Mouse (Mus musculus): Measurements from ENCODE around the gene Btg2.
A peak's percentile ranks its signal among the peaks of the same experiment; 100 is the strongest.

Gene Btg2

GRCm38 (mm10) chr1:134078802-134079476 lies at the start of gene Btg2:
Btg2 (minus strand) TSS chr1:134079120.
- DNase-seq: peak; percentile 97

GRCm38 (mm10) chr1:134122195-134122594 lies 43.3 kb upstream of the Btg2 start:
- no peak for DNase-seq

- peak; percentile 91 for DNase-seq
Observed at GRCm38 (mm10) chr1:134120179-134120578, 41.3 kb upstream of the Btg2 start.

DNA sequence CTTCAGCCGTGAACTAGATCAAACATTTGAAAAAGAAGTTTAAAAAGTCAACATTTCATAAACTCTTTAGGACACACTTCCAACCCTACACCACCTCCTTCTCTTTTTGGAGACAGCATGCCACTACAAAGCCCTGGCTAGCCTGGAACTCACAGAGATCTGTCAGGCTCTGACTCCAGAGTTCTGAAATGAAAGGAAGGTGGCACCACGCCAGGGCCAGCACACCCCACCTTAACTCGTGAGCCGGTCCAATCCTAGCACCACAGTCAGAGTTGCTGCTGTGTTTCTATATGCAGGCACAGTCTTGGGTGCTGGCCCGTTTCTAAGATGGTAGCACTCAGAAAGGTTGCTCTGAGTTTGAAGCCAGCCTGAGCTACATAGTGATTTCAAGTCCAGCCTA lies 38.2 kb upstream of the Btg2 start:
- no peak for DNase-seq

DNA sequence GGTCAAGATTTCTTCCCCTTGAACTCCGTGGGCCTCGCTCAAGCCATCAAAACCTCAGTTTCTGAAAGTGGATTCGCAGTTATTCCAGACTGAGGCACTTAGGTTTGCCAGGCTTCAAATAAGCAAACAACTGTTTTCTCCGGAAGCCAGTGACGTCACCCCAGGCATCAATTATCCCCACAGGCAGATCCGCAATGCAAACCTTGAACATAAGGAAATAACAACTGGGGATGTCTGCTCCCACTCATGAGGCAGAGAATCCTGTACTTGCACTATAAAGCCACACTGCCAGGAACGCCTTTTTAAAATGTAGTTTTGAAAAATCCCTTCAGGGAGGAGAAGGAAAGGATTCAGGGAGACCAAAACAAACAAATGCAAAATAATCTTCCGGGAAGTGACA lies 36.5 kb upstream of the Btg2 start:
- no peak for DNase-seq

DNA sequence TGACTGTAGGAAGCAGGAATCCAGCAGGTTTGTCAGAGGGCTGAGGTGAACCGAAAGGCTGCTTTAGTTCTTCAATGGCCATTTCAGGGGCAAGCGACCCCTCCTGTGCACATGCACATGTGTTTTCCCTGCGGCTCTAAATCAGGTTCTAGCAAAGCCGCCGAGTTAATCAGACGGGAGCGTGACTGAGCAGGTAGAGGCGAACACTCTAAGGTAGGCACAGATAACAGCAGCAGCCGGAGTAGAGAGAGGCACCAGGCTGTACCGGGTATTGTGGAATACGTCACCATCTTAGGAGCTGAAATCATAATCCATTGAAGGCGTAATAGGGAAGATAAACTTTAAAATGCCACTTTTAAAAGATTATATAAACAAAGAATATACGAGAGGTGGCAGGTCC lies 35.8 kb upstream of the Btg2 start:
- no peak for DNase-seq

DNA sequence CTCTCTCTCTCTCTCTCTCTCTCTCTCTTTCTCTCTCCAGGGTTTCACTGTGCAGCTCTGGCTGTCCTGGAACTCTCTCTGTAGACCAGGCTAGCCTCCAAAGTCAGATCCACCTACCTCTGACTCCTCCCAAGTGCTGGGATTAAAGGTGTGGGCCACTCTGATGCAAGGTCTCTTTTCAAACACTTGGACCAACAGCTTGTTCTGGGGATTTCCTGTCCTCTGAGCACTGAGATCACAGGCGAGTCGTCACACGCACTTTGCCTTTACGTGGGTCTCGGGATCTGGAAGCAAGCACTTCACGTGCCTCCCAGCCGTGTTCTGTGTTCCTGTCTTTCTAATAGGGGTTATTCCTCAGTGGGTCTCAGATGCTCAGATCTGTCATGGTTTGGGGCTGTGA lies 35.1 kb upstream of the Btg2 start:
- DNase-seq: no peak

DNA sequence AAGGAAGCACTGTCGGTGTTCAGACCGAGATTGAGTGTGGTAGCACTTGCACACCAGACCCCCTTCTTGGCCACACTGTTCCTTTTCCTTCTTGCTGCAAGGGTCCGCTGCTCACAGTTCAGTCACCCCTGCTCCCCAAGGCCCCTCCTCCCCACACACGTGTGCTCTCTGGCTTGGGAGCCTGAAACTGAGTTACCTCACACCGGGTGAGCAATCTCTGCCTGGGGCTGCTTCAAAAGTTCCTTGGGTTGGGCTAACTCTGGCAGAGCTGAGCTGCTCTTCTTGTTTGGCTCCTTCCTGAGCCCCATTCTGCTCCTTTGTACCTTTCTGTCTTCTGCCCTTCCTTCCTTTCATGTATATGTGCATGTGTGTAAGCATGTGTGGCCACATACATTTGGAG lies 34.6 kb upstream of the Btg2 start:
- no peak for DNase-seq

DNA sequence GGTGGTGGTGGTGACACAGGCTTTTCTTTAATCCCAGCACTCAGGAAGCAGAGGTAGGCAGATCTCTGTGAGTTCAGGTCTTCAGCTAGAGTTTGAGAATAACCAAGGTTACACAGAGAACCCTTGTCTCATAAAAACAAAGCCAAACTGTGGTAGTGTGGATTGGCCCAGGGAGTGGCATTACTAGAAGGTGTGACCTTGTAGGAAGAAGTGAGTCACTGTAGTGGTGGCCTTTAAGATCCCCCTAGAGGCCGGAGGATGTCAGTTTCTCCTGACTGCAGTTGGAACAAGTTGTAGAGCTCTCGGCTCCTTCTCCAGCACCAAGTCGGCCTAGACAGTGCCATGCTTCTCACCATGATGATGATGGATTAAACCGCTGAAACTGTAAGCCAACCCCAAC lies 32.1 kb upstream of the Btg2 start, which contains the start of gene Chit1:
Gene Chit1, plus strand, starts transcription at position 264 of the 400 bp plus-strand sequence.
- no peak for DNase-seq

- DNase-seq: no peak
Observed at GRCm38 (mm10) chr1:134110449-134110848, 31.5 kb upstream of the Btg2 start.

DNA sequence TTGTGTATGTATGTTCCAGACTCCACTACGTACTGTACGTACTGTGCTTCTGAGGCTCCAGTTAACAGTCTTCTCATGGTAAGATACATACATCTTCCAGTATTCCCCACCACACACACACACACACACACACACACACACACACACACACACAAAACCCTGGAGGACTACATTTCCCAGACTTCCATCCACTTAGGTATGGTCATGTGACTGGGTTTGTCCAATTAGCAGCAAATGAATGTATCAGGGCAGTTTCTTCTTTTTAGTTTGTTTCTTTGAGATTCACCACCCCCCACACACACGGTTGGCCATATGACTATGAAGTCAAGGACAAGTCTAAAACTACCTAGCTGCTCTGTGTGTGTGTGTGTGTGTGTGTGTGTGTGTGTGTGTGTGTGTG lies 31.1 kb upstream of the Btg2 start:
- DNase-seq: no peak

- DNase-seq: no peak
Observed at GRCm38 (mm10) chr1:134107777-134108176, 28.9 kb upstream of the Btg2 start.

DNA sequence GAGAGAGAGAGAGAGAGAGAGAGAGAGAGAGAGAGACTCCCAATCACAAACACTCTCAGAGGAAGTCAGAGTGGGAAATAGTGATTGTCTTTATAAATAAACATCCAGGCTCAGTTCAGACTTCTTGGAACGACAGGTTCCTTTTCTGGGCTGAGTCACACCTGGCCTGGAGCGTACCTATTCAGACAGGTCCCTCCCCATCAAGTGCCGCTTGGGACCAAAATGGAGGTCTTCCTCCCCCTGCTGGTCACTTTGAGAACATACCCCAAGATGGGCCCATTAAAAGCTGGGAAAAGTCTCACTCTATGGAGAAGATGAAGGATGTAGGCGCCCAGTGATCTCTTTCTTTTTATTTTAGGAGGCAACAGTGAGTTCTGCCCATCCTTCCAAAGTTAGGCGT lies 27.8 kb upstream of the Btg2 start:
- no peak for DNase-seq

DNA sequence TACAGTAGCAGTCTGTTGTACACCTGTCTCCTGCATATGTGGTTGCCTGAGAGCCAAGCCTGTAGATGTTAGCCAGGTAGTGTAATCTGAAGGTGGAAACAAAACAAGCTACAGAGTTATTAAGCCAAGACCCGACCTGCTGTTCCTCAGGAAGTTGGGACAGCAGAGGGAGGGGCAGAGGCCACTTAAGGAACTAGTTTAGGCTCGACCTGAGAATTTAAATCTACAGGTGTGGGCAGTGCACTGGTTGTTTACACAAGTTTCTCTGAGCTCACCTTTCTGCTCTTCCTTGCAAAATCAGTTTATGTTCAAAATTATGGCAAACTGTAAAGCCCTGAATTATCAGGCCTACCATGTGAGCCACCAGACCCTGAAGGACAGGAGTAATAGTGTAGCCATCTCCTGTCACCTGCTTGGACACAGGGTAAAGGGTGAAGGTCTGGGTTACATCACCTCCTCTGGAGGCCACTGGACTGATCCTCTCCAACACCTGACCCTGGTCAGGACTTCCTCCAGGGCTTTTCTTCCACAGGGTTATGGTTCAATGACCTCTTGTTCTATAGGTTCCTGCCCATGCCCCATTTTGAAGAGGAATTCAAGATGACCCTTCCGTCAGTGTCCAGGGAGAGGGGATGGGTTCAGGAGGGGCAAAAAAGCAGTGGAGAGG lies 27.0 kb upstream of the Btg2 start:
- DNase-seq: no peak

DNA sequence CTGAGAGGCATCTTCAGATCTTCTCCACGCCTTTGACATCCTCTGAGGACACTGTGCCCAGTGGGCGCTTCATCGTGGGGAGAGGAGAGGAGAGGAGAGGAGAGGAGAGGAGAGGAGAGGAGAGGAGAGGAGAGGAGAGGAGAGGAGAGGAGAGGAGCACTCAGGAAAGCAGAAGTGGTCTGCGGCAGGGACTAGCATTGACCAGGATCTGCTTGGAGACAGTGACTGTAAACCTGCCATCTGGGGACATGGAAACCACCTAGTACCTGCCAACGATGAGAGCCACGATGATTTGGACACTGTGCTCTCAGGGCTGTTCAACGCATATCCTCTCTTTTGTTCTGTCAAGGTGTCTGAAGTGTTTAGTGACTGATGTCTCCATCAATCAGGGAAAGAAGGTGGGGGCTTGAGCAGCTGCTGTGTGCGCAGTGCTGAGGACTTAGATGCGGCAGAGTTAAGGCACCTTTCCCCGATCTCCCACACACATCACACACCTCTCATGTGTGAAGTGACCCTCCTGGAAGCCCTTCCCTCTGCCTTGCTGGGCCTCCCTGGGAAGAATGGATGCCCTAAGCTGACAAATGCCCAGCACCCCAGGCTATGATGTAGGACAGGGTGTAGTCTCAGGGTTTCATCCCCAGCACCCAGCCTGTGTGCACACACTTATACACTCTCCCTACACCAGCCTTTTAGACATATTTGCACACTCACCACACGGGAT lies 26.3 kb upstream of the Btg2 start:
- no peak for DNase-seq

GRCm38 (mm10) chr1:134103861-134104260 lies 24.9 kb upstream of the Btg2 start:
- DNase-seq: no peak

DNA sequence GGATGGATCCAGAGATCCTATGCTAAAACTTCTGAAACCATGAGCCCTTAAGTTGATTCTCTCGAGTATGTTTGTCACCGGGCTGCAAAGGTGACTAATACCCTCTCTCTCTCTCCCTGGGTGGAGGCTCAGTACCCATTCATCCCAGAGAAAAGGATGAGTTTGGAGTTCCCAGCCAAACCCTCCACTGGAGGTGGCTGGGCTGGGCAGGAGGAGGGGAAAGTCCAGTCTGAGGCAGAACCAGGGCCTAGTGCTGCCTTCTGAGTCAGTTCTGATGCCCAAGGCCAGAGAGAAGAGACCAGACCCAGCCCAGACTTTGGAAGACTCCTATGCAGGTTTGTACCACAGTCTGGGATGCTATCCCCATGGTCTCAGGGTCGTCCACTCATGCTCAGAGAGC lies 22.7 kb upstream of the Btg2 start:
- no peak for DNase-seq

DNA sequence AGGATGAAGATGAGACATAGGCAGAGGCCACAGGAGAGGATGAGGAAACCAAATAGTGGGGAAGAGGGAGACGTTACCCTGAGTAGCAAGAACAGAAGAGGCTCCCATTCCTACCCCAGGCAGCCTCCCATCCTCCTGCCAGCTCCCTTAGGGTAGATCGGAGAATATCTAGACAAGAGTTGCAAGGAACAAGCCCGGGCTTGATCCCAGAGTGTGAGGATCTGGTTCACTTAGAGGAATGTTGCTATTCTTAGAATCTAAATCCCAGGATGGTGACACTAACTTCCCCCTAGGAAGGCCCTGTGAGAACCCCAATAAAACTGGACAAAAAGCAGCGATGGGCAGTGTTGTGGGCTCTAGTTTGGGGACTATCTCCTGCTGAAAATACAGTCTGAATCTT lies 22.0 kb upstream of the Btg2 start:
- DNase-seq: no peak

GRCm38 (mm10) chr1:134100401-134100800 lies 21.5 kb upstream of the Btg2 start:
- DNase-seq: no peak

DNA sequence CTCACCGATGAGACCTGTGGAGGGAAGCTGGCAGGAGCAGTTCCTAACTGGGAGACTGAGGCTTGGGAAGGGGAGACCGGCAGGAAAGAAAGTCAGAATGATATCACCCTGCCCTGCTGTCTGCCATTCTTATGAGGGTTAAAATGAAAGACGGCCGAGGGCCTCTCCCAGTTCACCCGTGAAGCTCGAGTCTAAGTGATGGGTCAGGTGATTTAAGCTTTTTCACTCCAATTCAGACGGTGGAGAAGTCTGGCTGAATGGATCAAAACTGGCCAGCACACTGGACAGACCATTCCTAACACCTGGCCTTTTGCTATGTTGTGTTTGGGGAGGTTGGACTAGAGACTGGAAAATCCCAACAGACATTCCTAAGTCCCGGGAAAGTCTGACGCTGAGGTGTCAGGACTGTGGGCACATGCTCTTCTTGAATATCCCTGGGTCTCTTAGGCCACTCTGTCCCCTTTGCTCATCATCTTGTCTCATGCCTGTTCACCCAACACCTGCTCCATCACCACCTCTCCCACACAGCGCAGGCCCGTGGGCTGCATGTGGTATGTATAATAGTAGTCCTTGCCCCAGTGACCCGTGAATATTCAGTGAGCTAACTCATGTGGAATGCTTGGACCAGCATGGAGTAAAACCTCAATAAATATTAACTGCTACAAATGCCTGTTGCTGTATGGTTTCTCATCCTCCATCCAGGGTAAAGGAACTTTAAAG lies 20.8 kb upstream of the Btg2 start:
- no peak for DNase-seq

GRCm38 (mm10) chr1:134098726-134099515 lies 20.0 kb upstream of the Btg2 start:
- peak; percentile 90 for DNase-seq

GRCm38 (mm10) chr1:134097956-134098725 lies 19.2 kb upstream of the Btg2 start:
- DNase-seq: no peak

All from layer of hippocampus, adult 9-11 months (tissue).